Mouse (Mus musculus): ENCODE data around the gene Ifngr1. TPM values are rescaled to one million over a fixed set of nuclear protein-coding genes. Genes with fewer than 3 reads are reported as not detected.

The Ifngr1 gene
- polyA plus RNA-seq, 1 experiment from 2014 or later, result 28.6 TPM

DNA sequence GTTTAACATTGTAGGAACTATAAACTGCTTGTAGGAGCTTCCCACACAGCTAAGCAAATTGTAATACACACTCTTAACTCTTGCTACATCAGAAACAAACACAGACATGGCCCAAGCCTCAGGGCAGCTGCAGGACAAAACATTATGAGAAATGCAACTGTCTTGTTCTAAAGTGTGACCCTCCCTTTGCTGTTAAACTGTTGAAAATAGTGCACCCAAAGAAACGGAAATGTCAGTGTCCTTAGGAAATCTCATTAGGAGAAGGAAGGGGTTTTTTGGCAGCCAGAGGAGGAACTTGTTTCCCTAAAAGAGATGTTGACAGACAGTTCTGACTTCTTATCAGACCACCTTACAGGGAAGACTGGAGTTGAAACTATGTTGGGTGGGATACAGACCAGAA lies 21.0 kb upstream of the Ifngr1 start:
- H3K27me3 ChIP-seq, result no peaks in the 10 kb centered on the region
- no peaks in the 10 kb centered on the region for H3K4me1 ChIP-seq
- no peak overlapping the region for H3K4me3 ChIP-seq
- no peak overlapping the region for H3K27ac ChIP-seq (replicated peaks)
- no peaks in the 10 kb centered on the region for H3K9me3 ChIP-seq
- whole genome bisulfite sequencing, result 67% methylated on average over 1 of the region's 1 CpGs
- H3K9ac ChIP-seq (replicated peaks), result no peak overlapping the region
- H3K4me2 ChIP-seq (replicated peaks), result no peak overlapping the region
- H3K36me3 ChIP-seq, result no peaks in the 10 kb centered on the region
- ATAC-seq (ENCODE audit: low FRiP score, low read depth), result no peak

DNA sequence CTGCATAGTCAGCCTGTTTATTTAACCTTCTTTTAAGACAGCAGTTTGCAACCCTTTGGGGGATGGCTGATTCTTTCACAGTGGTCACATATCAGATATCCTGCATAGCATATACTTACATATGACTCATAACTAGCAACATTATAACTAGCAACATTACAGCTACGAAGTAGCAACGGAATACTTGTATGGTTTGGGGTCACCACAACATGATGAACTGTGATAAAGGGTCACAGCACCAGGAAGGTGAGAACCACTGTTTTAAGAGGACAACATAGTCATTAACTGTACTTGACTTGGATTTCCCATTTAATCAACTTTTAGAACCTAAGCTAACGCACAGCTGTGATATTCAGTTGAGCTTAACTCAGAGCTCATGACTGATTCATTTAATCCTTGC lies 14.2 kb upstream of the Ifngr1 start:
- no peak overlapping the region for H3K4me3 ChIP-seq
- no peaks in the 10 kb centered on the region for H3K9me3 ChIP-seq
- H3K27ac ChIP-seq (replicated peaks), result no peak overlapping the region
- no peaks in the 10 kb centered on the region for H3K4me1 ChIP-seq
- H3K9ac ChIP-seq (replicated peaks), result no peak overlapping the region
- 85% methylated on average over 3 of the region's 3 CpGs for WGBS
- no peak for ATAC-seq (ENCODE audit: low FRiP score, low read depth)
- no peaks in the 10 kb centered on the region for H3K27me3 ChIP-seq
- H3K36me3 ChIP-seq, result no peaks in the 10 kb centered on the region
- no peak overlapping the region for H3K4me2 ChIP-seq (replicated peaks)

DNA sequence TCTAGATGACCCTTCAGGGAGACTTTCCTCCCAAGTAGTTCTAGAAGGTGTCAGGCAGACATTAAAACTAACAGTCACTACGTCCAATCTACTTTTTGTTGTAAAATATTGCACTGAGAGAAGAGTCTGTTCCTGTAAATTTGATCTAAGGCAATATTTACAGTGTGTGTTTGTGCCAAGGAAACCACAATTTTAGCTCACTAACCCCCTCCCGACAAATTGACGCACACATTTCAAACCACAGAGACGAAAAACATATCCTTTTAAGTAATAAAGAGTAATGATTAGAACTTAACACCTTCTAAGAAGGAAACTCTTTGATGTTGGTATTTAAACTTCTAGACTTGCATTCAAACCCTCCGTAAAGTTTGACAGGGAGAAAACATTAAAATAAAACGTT lies 13.7 kb upstream of the Ifngr1 start:
- 88% methylated on average over 6 of the region's 6 CpGs for WGBS
- Histone ChIP-seq H3K27me3 (no peaks in the 10 kb centered on the region), H3K9me3 (no peaks in the 10 kb centered on the region), H3K4me1 (no peaks in the 10 kb centered on the region), H3K4me2 (replicated peaks) (no peak overlapping the region), H3K9ac (replicated peaks) (no peak overlapping the region), H3K36me3 (no peaks in the 10 kb centered on the region), H3K27ac (replicated peaks) (no peak overlapping the region), H3K4me3 (no peak overlapping the region)
- ATAC-seq (ENCODE audit: low FRiP score, low read depth), result no peak

DNA sequence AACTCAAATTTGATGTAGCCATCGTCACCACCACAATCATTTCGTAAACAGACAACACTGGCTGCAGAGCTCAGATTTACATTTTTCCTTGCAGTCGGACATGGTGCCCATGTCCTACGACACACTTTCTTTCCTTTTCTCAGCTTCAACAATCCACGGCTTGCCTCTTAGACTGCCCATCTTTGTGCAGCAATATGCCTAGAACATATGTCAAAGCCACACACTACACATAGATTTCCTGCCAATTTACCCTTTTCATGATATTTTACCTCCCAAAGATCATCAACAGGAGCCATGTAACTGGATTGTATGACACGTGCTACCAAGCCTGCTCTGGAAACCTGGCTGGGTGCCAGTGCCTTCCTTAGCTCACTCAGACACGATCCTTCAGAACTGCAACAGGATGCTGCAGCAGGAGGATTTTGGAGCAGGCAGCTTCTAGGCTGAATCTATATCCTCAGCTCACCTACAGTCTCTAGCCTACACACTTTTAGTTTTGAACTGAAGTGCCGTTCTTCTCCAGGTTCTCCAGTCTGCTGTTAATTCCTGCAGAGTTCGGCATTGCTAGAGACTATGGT lies 13.3 kb upstream of the Ifngr1 start:
- Histone ChIP-seq H3K36me3 (no peaks in the 10 kb centered on the region), H3K9me3 (no peaks in the 10 kb centered on the region), H3K27ac (replicated peaks) (no peak overlapping the region), H3K4me3 (no peak overlapping the region), H3K4me1 (no peaks in the 10 kb centered on the region), H3K4me2 (replicated peaks) (no peak overlapping the region), H3K27me3 (no peaks in the 10 kb centered on the region), H3K9ac (replicated peaks) (no peak overlapping the region)
- 83% methylated on average over 9 of the region's 9 CpGs for WGBS
- ATAC-seq (ENCODE audit: low FRiP score, low read depth), result no peak

DNA sequence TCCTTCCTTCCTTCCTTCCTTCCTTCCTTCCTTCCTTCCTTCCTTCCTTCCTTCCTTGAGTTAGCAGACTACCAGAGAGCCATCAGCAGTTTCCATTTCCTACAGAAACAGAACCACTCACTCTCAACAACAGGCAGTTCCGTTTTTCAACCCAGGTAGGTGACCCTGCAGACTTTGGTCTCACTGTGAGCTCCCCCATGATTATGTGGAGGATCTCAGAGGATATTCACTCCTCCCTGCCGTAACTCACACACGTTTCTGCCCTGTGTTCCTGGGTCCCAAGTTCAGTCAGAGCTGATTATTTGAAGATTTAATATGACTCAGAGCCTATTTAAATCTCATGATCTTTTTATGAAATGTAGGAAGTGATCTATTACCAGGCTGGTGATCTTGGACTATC lies 11.1 kb upstream of the Ifngr1 start:
- H3K36me3 ChIP-seq, result no peaks in the 10 kb centered on the region
- H3K27ac ChIP-seq (replicated peaks), result no peak overlapping the region
- WGBS, result 67% methylated on average over 3 of the region's 3 CpGs
- H3K4me3 ChIP-seq, result no peak overlapping the region
- no peaks in the 10 kb centered on the region for H3K27me3 ChIP-seq
- ATAC-seq (ENCODE audit: low FRiP score, low read depth), result no peak
- no peaks in the 10 kb centered on the region for H3K9me3 ChIP-seq
- H3K4me1 ChIP-seq, result no peaks in the 10 kb centered on the region
- H3K4me2 ChIP-seq (replicated peaks), result no peak overlapping the region
- no peak overlapping the region for H3K9ac ChIP-seq (replicated peaks)

DNA sequence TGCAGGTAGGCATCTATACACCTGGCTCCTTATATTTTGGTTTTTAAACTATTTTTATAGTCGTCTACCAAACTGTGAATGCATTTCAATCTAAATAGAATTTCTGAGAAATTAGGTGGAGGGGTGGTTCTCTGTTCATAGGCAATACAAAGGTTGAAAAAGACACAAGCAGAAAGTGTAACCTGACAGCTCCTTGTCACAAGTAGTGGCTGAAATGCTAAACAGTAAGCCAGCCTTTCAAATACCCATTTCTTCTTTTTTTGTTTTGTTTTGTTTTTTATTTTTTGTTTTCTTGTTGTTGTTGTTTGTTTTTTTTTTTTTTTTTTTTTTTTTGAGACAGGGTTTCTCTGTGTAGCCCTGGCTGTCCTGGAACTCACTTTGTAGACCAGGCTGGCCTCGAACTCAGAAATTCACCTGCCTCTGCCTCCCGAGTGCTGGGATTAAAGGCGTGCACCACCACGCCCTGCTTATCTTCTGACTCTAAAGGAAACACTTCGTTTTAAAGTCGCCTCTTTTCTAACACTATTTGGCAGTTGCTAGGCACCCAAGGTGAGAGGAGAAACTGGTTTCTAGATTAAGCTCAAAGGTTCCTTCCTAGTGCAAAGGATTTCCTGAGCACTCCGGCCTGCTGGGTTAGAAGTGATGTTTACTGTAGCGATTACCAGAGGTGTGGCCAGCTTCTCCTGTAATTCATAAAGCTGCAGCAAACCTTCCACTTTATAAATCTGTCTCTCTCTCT lies 9.7 kb upstream of the Ifngr1 start:
- WGBS, result 78% methylated on average over 9 of the region's 9 CpGs
- no peak overlapping the region for H3K4me2 ChIP-seq (replicated peaks)
- H3K4me1 ChIP-seq, result no peaks in the 10 kb centered on the region
- no peak for ATAC-seq (ENCODE audit: low FRiP score, low read depth)
- H3K27me3 ChIP-seq, result no peaks in the 10 kb centered on the region
- no peak overlapping the region for H3K9ac ChIP-seq (replicated peaks)
- H3K27ac ChIP-seq (replicated peaks), result no peak overlapping the region
- no peaks in the 10 kb centered on the region for H3K9me3 ChIP-seq
- no peak overlapping the region for H3K4me3 ChIP-seq
- H3K36me3 ChIP-seq, result no peaks in the 10 kb centered on the region

DNA sequence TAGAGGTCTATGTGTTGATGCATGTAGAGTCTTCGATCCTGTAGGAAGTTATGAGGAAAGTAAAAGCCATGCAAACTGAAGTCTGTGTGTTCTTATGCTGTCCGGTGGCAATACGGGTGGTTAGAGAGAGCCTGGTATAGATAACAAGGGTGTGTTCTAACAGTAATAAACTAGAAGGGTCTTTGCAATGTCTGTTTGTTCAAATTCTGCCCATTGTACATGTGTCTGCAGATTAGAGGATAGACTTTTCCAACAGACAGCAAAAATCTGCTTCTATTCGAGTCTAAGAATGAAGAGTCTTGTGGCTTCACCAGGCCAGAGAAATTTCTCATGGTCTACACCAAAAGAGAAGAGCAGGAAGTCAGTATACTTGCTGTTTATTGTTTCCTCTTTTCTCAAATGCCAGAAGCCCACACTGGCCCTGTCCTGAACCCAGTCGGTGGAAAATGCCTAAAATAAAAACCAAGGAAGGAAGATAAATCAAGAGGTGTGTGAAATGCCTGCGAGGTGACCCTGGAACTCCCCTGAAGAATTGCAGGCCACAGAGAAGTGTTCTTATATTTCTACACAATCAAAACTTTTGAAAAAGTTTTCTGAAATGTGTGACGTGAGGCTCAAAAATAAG lies 8.8 kb upstream of the Ifngr1 start:
- ATAC-seq (ENCODE audit: low FRiP score, low read depth), result no peak
- Histone ChIP-seq H3K9me3 (no peaks in the 10 kb centered on the region), H3K27ac (replicated peaks) (no peak overlapping the region), H3K4me2 (replicated peaks) (no peak overlapping the region), H3K27me3 (no peaks in the 10 kb centered on the region), H3K4me3 (no peak overlapping the region), H3K36me3 (no peaks in the 10 kb centered on the region), H3K9ac (replicated peaks) (no peak overlapping the region), H3K4me1 (no peaks in the 10 kb centered on the region)
- 83% methylated on average over 7 of the region's 7 CpGs for WGBS

DNA sequence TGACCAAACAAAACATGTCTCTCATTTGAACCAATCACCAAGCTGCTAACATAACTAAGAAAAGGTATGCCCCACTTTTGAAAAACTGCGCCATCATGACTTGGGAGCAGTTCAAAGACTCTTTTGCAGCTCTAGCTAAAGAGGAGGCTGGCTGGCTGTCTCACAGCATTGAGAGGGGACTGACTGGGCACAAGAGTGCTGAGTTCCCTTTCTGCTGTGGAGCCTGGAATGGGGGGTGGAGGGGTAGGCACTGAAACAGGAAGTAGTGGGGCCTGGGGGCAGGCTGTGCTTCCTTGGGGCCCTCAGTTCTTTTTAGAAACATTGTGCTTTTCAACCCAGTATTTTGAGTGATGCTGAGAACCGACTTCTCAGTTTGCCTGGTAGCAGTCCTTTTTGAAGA lies 7.7 kb upstream of the Ifngr1 start:
- Histone ChIP-seq H3K4me2 (replicated peaks) (no peak overlapping the region), H3K4me3 (no peak overlapping the region), H3K9me3 (no peaks in the 10 kb centered on the region), H3K36me3 (no peaks in the 10 kb centered on the region), H3K27ac (replicated peaks) (no peak overlapping the region), H3K9ac (replicated peaks) (no peak overlapping the region), H3K4me1 (no peaks in the 10 kb centered on the region), H3K27me3 (no peaks in the 10 kb centered on the region)
- no peak for ATAC-seq (ENCODE audit: low FRiP score, low read depth)
- 82% methylated on average over 2 of the region's 2 CpGs for WGBS

DNA sequence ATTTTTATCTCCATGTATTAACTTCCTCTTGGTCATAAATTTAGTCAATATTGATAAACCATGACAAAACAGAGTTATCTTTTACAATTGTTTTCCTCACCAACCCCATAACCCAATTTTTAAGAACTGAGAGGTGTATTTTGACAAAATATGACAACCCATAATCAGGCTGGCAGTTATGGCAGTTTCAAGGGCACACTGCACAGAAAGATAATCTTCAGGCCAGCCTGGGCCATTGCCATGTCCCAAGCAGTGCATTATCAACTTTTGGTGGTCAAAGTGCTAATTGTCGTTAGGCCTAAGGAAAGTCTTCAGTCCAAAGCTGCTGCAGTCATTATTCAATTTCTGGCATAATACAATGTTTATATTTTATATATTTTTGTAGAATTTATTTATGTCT lies 6.9 kb upstream of the Ifngr1 start:
- Histone ChIP-seq H3K36me3 (no peaks in the 10 kb centered on the region), H3K4me1 (no peaks in the 10 kb centered on the region), H3K9me3 (no peaks in the 10 kb centered on the region), H3K9ac (replicated peaks) (no peak overlapping the region), H3K4me2 (replicated peaks) (no peak overlapping the region), H3K4me3 (no peak overlapping the region), H3K27me3 (peaks cover 2% of the 10 kb centered on the region; the same call in 1 of the 2 replicates), H3K27ac (replicated peaks) (no peak overlapping the region)
- no peak for ATAC-seq (ENCODE audit: low FRiP score, low read depth)
- WGBS, result 86% methylated on average over 1 of the region's 1 CpGs

DNA sequence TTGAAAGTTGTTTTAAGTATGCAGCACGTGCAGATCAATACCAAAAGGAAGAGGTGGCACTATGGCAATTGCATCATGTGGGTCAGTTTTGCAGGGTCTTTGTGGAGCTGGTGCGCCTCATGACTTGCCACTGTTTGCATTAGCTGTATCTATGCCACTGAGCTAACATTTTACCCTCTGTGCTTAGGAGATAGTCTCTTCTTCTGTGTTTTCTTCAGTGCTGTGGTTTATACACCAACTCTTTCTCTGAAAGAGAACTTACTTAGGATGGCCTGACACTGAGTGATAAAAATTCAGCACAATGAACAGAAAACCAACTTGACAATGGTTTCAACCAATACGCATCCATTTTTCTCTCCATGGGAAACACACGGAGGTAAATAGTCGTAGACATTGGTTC lies 5.9 kb upstream of the Ifngr1 start:
- Histone ChIP-seq H3K4me1 (no peaks in the 10 kb centered on the region), H3K9ac (replicated peaks) (no peak overlapping the region), H3K36me3 (no peaks in the 10 kb centered on the region), H3K27me3 (peaks cover 11% of the 10 kb centered on the region; the same call in 1 of the 2 replicates), H3K27ac (replicated peaks) (no peak overlapping the region), H3K4me3 (no peak overlapping the region), H3K4me2 (replicated peaks) (no peak overlapping the region), H3K9me3 (no peaks in the 10 kb centered on the region)
- 88% methylated on average over 5 of the region's 5 CpGs for WGBS
- no peak for ATAC-seq (ENCODE audit: low FRiP score, low read depth)

DNA sequence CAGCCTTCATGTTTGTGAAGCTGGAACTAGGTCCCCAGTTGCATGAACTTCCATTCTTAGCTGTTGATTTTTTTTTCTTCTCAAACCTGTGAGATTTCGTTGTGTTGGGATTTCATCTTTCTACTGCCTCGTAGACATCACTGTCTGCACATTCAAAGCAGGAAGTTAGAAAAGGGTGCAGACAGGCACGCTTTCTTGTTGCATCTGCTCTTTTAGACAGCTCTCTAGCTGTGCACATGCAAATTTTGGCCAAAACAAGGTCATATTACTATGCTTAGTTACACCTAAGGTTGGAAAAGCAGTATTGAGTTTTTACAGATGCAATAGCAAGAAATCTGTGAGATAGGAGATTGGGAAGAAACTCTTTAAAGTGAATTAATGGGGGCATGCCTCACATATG lies 4.5 kb upstream of the Ifngr1 start:
- Histone ChIP-seq H3K4me3 (no peak overlapping the region), H3K9me3 (no peaks in the 10 kb centered on the region), H3K4me1 (0 out of 2 replicates have a peak, but pooled peaks cover 2% of the 10 kb centered on the region), H3K4me2 (replicated peaks) (no peak overlapping the region), H3K27ac (replicated peaks) (no peak overlapping the region), H3K27me3 (peaks cover 11% of the 10 kb centered on the region; the same call in 1 of the 2 replicates), H3K9ac (replicated peaks) (no peak overlapping the region), H3K36me3 (no peaks in the 10 kb centered on the region)
- ATAC-seq (ENCODE audit: low FRiP score, low read depth), result no peak
- 87% methylated on average over 3 of the region's 3 CpGs for WGBS

DNA sequence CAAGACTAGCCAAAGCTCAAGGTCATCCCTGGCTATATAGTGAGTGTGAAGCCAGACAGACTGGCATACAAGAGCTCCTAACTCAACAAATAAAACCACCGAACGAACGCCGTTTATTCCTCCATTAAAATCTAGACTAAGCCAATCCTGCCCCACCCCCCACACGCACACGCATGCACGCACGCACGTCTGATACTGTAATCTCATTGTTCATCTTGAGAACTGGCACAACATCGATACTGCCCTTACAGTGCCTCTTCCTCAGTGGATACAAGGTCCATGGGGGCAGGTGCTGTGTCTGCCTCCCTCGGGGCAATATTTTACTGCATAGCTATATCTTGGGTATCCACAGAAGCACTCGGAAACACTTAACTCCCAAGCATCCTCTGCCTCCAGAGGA lies 2.1 kb upstream of the Ifngr1 start:
- WGBS, result 92% methylated on average over 12 of the region's 12 CpGs

More for the DNA sequence above, 2.1 kb upstream of the Ifngr1 start:
- Histone ChIP-seq H3K9ac (replicated peaks) (no peak overlapping the region), H3K9me3 (no peaks in the 10 kb centered on the region), H3K27ac (replicated peaks) (no peak overlapping the region), H3K36me3 (no peaks in the 10 kb centered on the region), H3K4me3 (no peak overlapping the region), H3K27me3 (peaks cover 11% of the 10 kb centered on the region; the same call in 1 of the 2 replicates), H3K4me2 (replicated peaks) (no peak overlapping the region), H3K4me1 (peaks cover 10% of the 10 kb centered on the region)
- no peak for ATAC-seq (ENCODE audit: low FRiP score, low read depth)

All from midbrain, embryonic 12.5 days (tissue).